Mouse (Mus musculus) liver, postnatal 0 days (tissue): ENCODE measurements around the gene G6pc3. TPM values are rescaled to one million over a fixed set of nuclear protein-coding genes. Genes with fewer than 3 reads are reported as not detected.
A peak's percentile ranks its signal among the peaks of the same experiment; 100 is the strongest.

Source experiments
- ATAC-seq: fragments of 200-750 bp; cut with Nextera tagmentation; 2 replicates; pipeline ENCODE4 v1.8.0; 2017; ENCODE audit warnings: mild to moderate bottlenecking, moderate library complexity
- DNase-seq: peaks from one replicate; pipeline ENCODE4 v3.0.0-alpha.2; 2016
- H3K27ac ChIP-seq: fragments of 300-500 bp; sonication (generic); 2 replicates; pipeline ENCODE4 v1.5.1; 2014; ENCODE audit warnings: antibody characterized with exemption, moderate library complexity, mild to moderate bottlenecking, low read depth
- H3K27me3 ChIP-seq: fragments of 300-500 bp; sonication (generic); 2 replicates; pipeline ENCODE4 v1.6.1; 2014; ENCODE audit warnings: low read length, control low read depth, mixed read lengths; ENCODE audit not compliant: insufficient read depth
- H3K36me3 ChIP-seq: fragments of 300-500 bp; sonication (generic); replicated peaks from 2 replicates; pipeline ENCODE4 v1.6.1; 2014; ENCODE audit warnings: mild to moderate bottlenecking, control low read depth, low read length, moderate library complexity, mixed read lengths; ENCODE audit not compliant: insufficient read depth
- H3K4me1 ChIP-seq: fragments of 300-500 bp; sonication (generic); 2 replicates; pipeline ENCODE4 v1.6.1; 2014; ENCODE audit warnings: antibody characterized with exemption, mild to moderate bottlenecking, control low read depth; ENCODE audit not compliant: insufficient read depth
- H3K4me2 ChIP-seq: fragments of 300-500 bp; sonication (generic); 2 replicates; pipeline ENCODE4 v1.6.1; 2014; ENCODE audit warnings: low read depth, mild to moderate bottlenecking, low read length, moderate library complexity, mixed read lengths
- H3K4me3 ChIP-seq: fragments of 300-500 bp; sonication (generic); 2 replicates; pipeline ENCODE4 v1.5.1; 2014; ENCODE audit warnings: low read depth, low read length
- H3K9ac ChIP-seq: fragments of 300-500 bp; sonication (generic); replicated peaks from 2 replicates; pipeline ENCODE4 v1.6.1; 2014; ENCODE audit warnings: mild to moderate bottlenecking, moderate library complexity
- H3K9me3 ChIP-seq: fragments of 300-500 bp; sonication (generic); 2 replicates; pipeline ENCODE4 v1.6.1; 2016; ENCODE audit warnings: mild to moderate bottlenecking, control low read depth, low read length, mixed read lengths
- CTCF ChIP-seq: sonication (generic); IDR thresholded peaks from 2 replicates; pipeline ENCODE4 v1.5.1; 2016; ENCODE audit warnings: antibody characterized with exemption, low read depth
- EP300 ChIP-seq: IDR thresholded peaks from 2 replicates; pipeline ENCODE4 v1.6.1; 2016; ENCODE audit warnings: antibody characterized with exemption, low read depth, mild to moderate bottlenecking
- WGBS: fragments of 180-500 bp; shearing (Covaris S2); extraction: QIAGEN DNeasy Blood & Tissue Kit; methylation state at CpG from one replicate; pipeline ENCODE4 v1.1.7; 2014; ENCODE audit not compliant: insufficient replicate concordance; 5-methylcytosine and 5-hydroxymethylcytosine counted together
- polyA plus RNA-seq: library from polyadenylated mRNA; unstranded; fragments of >200 nt; fragmentation: Nextera tagmentation; extraction: Ambion mirVana; gene quantifications from 2 replicates; pipeline ENCODE4 v1.2.1, GENCODE M21; 2015

The G6pc3 gene
- polyA plus RNA-seq, 1 experiment from 2014 or later, result 6.7 TPM

- H3K4me1 ChIP-seq, result peaks cover 66% of the 10 kb centered on the region
- no peaks in the 10 kb centered on the region for H3K36me3 ChIP-seq
- no peaks in the 10 kb centered on the region for H3K27me3 ChIP-seq
- TF ChIP-seq EP300, result no peak
- DNase-seq, result peak; percentile 56
- H3K4me3 ChIP-seq, result peak overlapping the region; percentile 62; the same call in 1 of the 2 replicates
- no peak for ATAC-seq
- H3K27ac ChIP-seq, result peak overlapping the region; percentile 87
- peak overlapping the region; percentile 77 for H3K9ac ChIP-seq
- H3K4me2 ChIP-seq, result peak overlapping the region; percentile 80
- WGBS, result 45% methylated on average over 14 of the region's 14 CpGs
- H3K9me3 ChIP-seq, result no peaks in the 10 kb centered on the region
Observed at GRCm38 (mm10) chr11:102219247-102219993, 30.0 kb downstream of the G6pc3 start.

- 46% methylated on average over 4 of the region's 4 CpGs for WGBS
- Histone ChIP-seq H3K27me3 (no peaks in the 10 kb centered on the region), H3K9ac (no peak overlapping the region), H3K27ac (0 out of 2 replicates have a peak overlapping the region, but pooled peaks have one; percentile 87), H3K36me3 (no peaks in the 10 kb centered on the region), H3K4me3 (no peak overlapping the region), H3K4me2 (peak overlapping the region; percentile 80; the same call in 1 of the 2 replicates), H3K9me3 (no peaks in the 10 kb centered on the region), H3K4me1 (peaks cover 66% of the 10 kb centered on the region)
- no peak for ATAC-seq
- no peak for TF ChIP-seq CTCF
- no peak for TF ChIP-seq EP300
- peak; percentile 46 for DNase-seq
Observed at GRCm38 (mm10) chr11:102219994-102220346, 30.6 kb downstream of the G6pc3 start.

- 0 out of 2 replicates have a peak overlapping the region, but pooled peaks have one; percentile 87 for H3K27ac ChIP-seq
- TF ChIP-seq CTCF (no peak), EP300 (no peak)
- H3K9me3 ChIP-seq, result no peaks in the 10 kb centered on the region
- no peaks in the 10 kb centered on the region for H3K36me3 ChIP-seq
- 42% methylated on average over 6 of the region's 6 CpGs for whole genome bisulfite sequencing
- H3K4me2 ChIP-seq, result no peak overlapping the region
- H3K4me3 ChIP-seq, result no peak overlapping the region
- H3K27me3 ChIP-seq, result no peaks in the 10 kb centered on the region
- ATAC-seq, result no peak
- H3K9ac ChIP-seq, result no peak overlapping the region
- peak; percentile 41 for DNase-seq
- H3K4me1 ChIP-seq, result peaks cover 64% of the 10 kb centered on the region
Observed at GRCm38 (mm10) chr11:102220451-102220850, 31.0 kb downstream of the G6pc3 start.

GRCm38 (mm10) chr11:102221243-102221953 is 32.0 kb downstream of the G6pc3 start:
- H3K4me2 ChIP-seq, result no peak overlapping the region
- H3K27me3 ChIP-seq, result no peaks in the 10 kb centered on the region
- H3K36me3 ChIP-seq, result no peaks in the 10 kb centered on the region
- H3K9me3 ChIP-seq, result no peaks in the 10 kb centered on the region
- H3K4me3 ChIP-seq, result no peak overlapping the region
- ATAC-seq, result no peak
- no peak for TF ChIP-seq CTCF
- TF ChIP-seq EP300, result no peak
- 72% methylated on average over 8 of the region's 8 CpGs for whole genome bisulfite sequencing
- peaks cover 54% of the 10 kb centered on the region for H3K4me1 ChIP-seq
- no peak for DNase-seq
- no peak overlapping the region for H3K27ac ChIP-seq
- H3K9ac ChIP-seq, result 0 out of 2 replicates have a peak overlapping the region, but pooled peaks have one; percentile 5

- TF ChIP-seq CTCF, result no peak
- TF ChIP-seq EP300, result no peak
- Histone ChIP-seq H3K9me3 (no peaks in the 10 kb centered on the region), H3K4me3 (no peak overlapping the region), H3K27me3 (no peaks in the 10 kb centered on the region), H3K27ac (no peak overlapping the region), H3K36me3 (no peaks in the 10 kb centered on the region), H3K4me2 (no peak overlapping the region), H3K4me1 (peaks cover 54% of the 10 kb centered on the region), H3K9ac (0 out of 2 replicates have a peak overlapping the region, but pooled peaks have one; percentile 5)
- WGBS, result 53% methylated on average over 7 of the region's 8 CpGs
- ATAC-seq (no peak), DNase-seq (no peak)
Observed at GRCm38 (mm10) chr11:102221954-102222351, 32.5 kb downstream of the G6pc3 start.

- Histone ChIP-seq H3K27ac (no peak overlapping the region), H3K4me1 (peaks cover 49% of the 10 kb centered on the region), H3K4me2 (no peak overlapping the region), H3K4me3 (no peak overlapping the region), H3K36me3 (no peaks in the 10 kb centered on the region), H3K9me3 (no peaks in the 10 kb centered on the region), H3K9ac (no peak overlapping the region), H3K27me3 (no peaks in the 10 kb centered on the region; the same call in 1 of the 2 replicates)
- 34% methylated on average over 6 of the region's 6 CpGs for WGBS
- ATAC-seq, result no peak
- TF ChIP-seq EP300 (no peak), CTCF (peak; percentile 75)
- peak; percentile 80 for DNase-seq
Observed at GRCm38 (mm10) chr11:102223166-102223565, 33.7 kb downstream of the G6pc3 start.
